Mouse (Mus musculus) forebrain, embryonic 10.5 days (tissue): Measurements from ENCODE around the gene Olig1. TPM values are rescaled to one million over a fixed set of nuclear protein-coding genes. Genes with fewer than 3 reads are reported as not detected.
A peak's percentile ranks its signal among the peaks of the same experiment; 100 is the strongest.

Experiments used
- DNase-seq: peaks from one replicate; pipeline ENCODE4 v3.0.0-alpha.2; 2017; ENCODE audit warnings: low spot score; ENCODE audit errors: extremely low spot score
- H3K27ac ChIP-seq: fragments of 300-500 bp; sonication (generic); 2 replicates; pipeline ENCODE4 v1.5.1; 2016; ENCODE audit warnings: mild to moderate bottlenecking
- H3K27me3 ChIP-seq: fragments of 300-500 bp; sonication (generic); 2 replicates; pipeline ENCODE4 v1.6.1; 2016; ENCODE audit warnings: mild to moderate bottlenecking; ENCODE audit not compliant: poor library complexity, severe bottlenecking
- H3K36me3 ChIP-seq: fragments of 300-500 bp; sonication (generic); replicated peaks from 2 replicates; pipeline ENCODE4 v1.6.1; 2016; ENCODE audit warnings: mild to moderate bottlenecking, moderate library complexity
- H3K4me1 ChIP-seq: fragments of 300-500 bp; sonication (generic); 2 replicates; pipeline ENCODE4 v1.6.1; 2016
- H3K4me3 ChIP-seq: fragments of 300-500 bp; sonication (generic); 2 replicates; pipeline ENCODE4 v1.5.1; 2016; ENCODE audit warnings: mild to moderate bottlenecking, moderate library complexity
- H3K9me3 ChIP-seq: fragments of 300-500 bp; sonication (generic); 2 replicates; pipeline ENCODE4 v1.6.1; 2016; ENCODE audit warnings: mild to moderate bottlenecking, moderate library complexity
- WGBS: fragments of 180-500 bp; shearing (Covaris S2); methylation state at CpG from one replicate; pipeline ENCODE4 v1.1.7; 2016; 5-methylcytosine and 5-hydroxymethylcytosine counted together
- polyA plus RNA-seq: library from polyadenylated mRNA; unstranded; fragments of >200 nt; fragmentation: Nextera tagmentation; extraction: Ambion mirVana; gene quantifications from 2 replicates; pipeline ENCODE4 v1.2.1, GENCODE M21; 2016

Gene Olig1
- polyA plus RNA-seq, 1 experiment from 2014 or later, result 8.5 TPM

DNA sequence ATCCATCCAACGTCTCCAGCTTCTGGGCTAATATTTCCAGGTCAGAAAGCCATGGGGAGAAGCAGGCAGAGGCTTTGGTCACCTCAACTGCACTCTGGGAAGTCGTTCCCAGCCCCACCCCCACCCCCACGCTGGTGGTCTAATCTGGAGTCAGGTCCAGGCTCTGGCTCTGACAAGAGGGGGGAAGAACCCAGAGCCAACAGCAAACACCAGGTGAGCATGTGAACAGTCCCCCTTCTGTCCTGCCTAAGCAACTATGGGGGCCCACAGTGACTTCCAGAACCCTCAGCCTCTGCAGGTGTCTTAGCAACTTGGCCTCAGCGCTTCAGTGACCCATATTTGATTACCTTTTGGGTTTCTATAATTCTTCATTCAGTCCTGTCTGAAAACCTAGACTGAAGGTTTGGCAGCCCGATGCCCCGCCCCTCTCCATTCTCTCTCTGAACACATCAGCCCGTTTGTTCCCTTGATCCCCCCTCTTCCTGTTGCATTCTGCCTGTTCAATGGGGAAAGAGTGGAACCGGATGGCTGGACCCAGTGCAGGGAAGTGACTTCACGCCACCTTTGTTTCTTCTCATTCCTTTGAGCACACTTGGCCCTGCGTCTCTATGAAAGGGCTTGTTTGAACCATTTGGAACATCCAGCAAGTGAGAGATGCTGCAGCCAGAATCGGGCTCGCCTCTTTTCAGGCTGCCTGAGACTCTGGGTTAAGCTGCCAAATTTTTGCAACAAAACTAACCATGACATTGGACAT lies 6.9 kb upstream of the Olig1 start:
- Histone ChIP-seq H3K4me3 (no peak overlapping the region), H3K36me3 (no peaks in the 10 kb centered on the region), H3K27me3 (peaks cover 100% of the 10 kb centered on the region), H3K4me1 (peaks cover 14% of the 10 kb centered on the region), H3K27ac (0 out of 2 replicates have a peak overlapping the region, but pooled peaks have one; percentile 25), H3K9me3 (no peaks in the 10 kb centered on the region)
- DNase-seq, result no peak
- 24% methylated on average over 12 of the region's 12 CpGs for WGBS

DNA sequence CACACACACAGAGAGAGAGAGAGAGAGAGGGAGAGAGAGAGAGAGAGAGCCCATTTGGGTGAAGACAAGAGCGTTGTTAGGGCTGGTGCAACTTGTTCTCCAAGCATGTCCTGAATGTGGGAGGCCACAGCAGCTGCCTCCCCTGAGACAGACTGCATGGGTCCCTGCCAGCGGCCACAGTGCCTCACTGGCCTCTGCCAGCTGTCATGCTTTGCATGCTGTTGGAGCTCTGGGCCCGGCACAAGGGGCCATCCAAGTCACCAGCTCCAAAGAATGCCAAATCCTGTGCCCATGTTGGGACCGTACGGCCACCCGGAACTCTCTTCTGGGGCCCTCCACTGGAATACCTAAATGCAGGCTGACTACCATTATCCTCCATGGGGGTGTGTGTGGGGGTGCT lies 3.6 kb upstream of the Olig1 start:
- WGBS, result 85% methylated on average over 6 of the region's 6 CpGs
- no peak for DNase-seq
- Histone ChIP-seq H3K4me1 (peaks cover 41% of the 10 kb centered on the region), H3K4me3 (no peak overlapping the region), H3K27ac (no peak overlapping the region), H3K9me3 (no peaks in the 10 kb centered on the region), H3K27me3 (peaks cover 100% of the 10 kb centered on the region), H3K36me3 (no peaks in the 10 kb centered on the region)

- Histone ChIP-seq H3K36me3 (no peaks in the 10 kb centered on the region), H3K27ac (no peak overlapping the region), H3K4me3 (peak overlapping the region; percentile 54), H3K27me3 (peaks cover 100% of the 10 kb centered on the region), H3K4me1 (peaks cover 34% of the 10 kb centered on the region), H3K9me3 (no peaks in the 10 kb centered on the region)
- DNase-seq, result no peak
- 7% methylated on average over 13 of the region's 13 CpGs for WGBS
These were observed 684 bp upstream of the Olig1 start for GRCm38 (mm10) chr16:91268724-91269452.

DNA sequence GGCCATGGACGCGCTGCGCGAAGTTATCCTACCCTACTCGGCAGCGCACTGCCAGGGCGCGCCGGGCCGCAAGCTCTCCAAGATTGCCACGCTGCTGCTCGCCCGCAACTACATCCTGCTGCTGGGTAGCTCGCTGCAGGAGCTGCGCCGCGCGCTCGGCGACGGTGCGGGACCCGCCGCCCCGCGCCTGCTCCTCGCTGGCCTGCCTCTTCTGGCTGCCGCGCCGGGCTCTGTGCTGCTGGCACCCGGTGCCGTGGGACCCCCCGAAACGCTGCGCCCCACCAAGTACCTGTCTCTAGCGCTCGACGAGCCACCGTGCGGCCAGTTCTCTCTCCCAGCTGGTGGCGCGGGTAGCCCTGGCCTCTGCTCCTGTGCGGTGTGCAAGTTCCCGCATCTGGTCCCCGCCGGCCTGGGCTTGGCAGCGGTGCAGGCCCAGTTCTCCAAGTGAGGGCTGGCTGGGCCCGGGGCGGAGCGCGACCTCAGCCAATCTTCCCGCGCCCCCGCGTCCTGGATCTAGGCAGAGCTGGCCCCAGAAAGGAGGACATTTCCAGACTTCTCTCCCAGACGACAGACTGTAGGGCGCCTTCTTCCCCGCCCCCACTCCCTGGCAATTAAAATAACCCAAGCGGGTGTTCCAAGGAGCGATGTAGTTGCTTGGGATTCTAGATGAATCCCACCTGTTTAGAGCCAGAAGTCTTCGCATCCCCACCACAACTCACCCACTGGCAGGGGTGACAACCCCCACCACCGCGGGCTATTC lies 820 bp downstream of the Olig1 start:
- peaks cover 34% of the 10 kb centered on the region for H3K4me1 ChIP-seq
- peaks cover 100% of the 10 kb centered on the region for H3K27me3 ChIP-seq
- WGBS, result under 1% methylated on average over 63 of the region's 63 CpGs
- H3K9me3 ChIP-seq, result no peaks in the 10 kb centered on the region
- peak; percentile 49 for DNase-seq
- no peaks in the 10 kb centered on the region for H3K36me3 ChIP-seq
- H3K27ac ChIP-seq, result peak overlapping the region; percentile 74
- peak overlapping the region; percentile 54 for H3K4me3 ChIP-seq

- H3K4me3 ChIP-seq, result peak overlapping the region; percentile 54
- no peaks in the 10 kb centered on the region for H3K9me3 ChIP-seq
- H3K27ac ChIP-seq, result peak overlapping the region; percentile 74; the same call in 1 of the 2 replicates
- H3K36me3 ChIP-seq, result no peaks in the 10 kb centered on the region
- DNase-seq, result peak; percentile 42
- peaks cover 100% of the 10 kb centered on the region for H3K27me3 ChIP-seq
- H3K4me1 ChIP-seq, result peaks cover 34% of the 10 kb centered on the region
- WGBS, result under 1% methylated on average over 29 of the region's 29 CpGs
These were observed 1.5 kb downstream of the Olig1 start for GRCm38 (mm10) chr16:91270982-91271549.

DNA sequence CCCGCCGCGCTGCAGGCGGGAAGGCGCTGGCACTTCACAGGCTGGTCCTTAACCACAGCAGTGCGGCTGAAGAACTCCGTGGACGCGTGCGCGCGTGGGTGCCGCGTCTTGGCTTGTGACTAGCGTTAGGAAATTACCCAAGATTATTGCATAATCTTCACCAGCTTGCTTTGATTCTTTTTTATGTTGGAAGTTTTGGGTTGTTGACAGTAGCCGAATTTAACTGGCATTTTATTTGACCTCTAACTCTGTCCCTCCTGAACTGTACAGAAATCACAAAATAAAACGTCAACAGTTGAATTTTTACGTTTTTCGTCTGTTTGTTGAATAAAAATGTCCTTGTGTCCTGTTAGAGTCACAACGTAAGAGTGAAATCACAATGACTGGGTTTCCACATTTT lies 2.1 kb downstream of the Olig1 start:
- Histone ChIP-seq H3K4me1 (peaks cover 34% of the 10 kb centered on the region), H3K36me3 (no peaks in the 10 kb centered on the region), H3K9me3 (no peaks in the 10 kb centered on the region), H3K27ac (no peak overlapping the region), H3K27me3 (peaks cover 100% of the 10 kb centered on the region), H3K4me3 (peak overlapping the region; percentile 54)
- no peak for DNase-seq
- WGBS, result 2% methylated on average over 20 of the region's 20 CpGs

GRCm38 (mm10) chr16:91280516-91280915 lies 10.9 kb downstream of the Olig1 start:
- H3K27me3 ChIP-seq, result peaks cover 91% of the 10 kb centered on the region
- no peaks in the 10 kb centered on the region for H3K36me3 ChIP-seq
- WGBS, result 70% methylated on average over 4 of the region's 4 CpGs
- no peak overlapping the region for H3K27ac ChIP-seq
- no peak for DNase-seq
- no peaks in the 10 kb centered on the region for H3K9me3 ChIP-seq
- H3K4me1 ChIP-seq, result peaks cover 5% of the 10 kb centered on the region
- no peak overlapping the region for H3K4me3 ChIP-seq

DNA sequence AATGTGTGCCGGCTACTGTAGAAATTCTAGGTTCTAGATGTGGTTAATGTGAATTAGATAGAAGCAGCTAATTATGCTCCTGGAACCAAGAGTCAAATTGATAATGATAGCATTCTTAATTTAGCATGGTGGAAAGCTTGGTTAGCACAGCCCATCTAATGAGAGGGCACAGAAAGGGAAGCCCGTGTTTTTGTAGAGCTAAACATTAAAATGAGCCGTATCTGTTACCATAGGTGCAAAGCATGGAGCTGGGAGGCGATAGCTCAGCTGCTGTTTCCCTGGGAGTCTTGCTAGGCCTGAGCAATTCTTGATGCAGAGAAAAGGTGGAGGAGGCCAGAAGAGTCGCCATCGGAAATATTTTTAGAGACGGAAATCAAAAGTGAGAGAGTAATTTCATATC lies 22.5 kb downstream of the Olig1 start:
- no peak overlapping the region for H3K4me3 ChIP-seq
- peaks cover 8% of the 10 kb centered on the region; the same call in 1 of the 2 replicates for H3K9me3 ChIP-seq
- 74% methylated on average over 7 of the region's 7 CpGs for WGBS
- no peak for DNase-seq
- peaks cover 31% of the 10 kb centered on the region for H3K4me1 ChIP-seq
- no peaks in the 10 kb centered on the region for H3K36me3 ChIP-seq
- peak overlapping the region; percentile 48; the same call in 1 of the 2 replicates for H3K27ac ChIP-seq
- peaks cover 92% of the 10 kb centered on the region for H3K27me3 ChIP-seq

GRCm38 (mm10) chr16:91292719-91293333 lies 23.3 kb downstream of the Olig1 start:
- Histone ChIP-seq H3K4me3 (no peak overlapping the region), H3K27ac (0 out of 2 replicates have a peak overlapping the region, but pooled peaks have one; percentile 70), H3K9me3 (peaks cover 8% of the 10 kb centered on the region; the same call in 1 of the 2 replicates), H3K27me3 (peaks cover 98% of the 10 kb centered on the region), H3K4me1 (peaks cover 38% of the 10 kb centered on the region), H3K36me3 (no peaks in the 10 kb centered on the region)
- no peak for DNase-seq
- WGBS, result 54% methylated on average over 11 of the region's 11 CpGs

DNA sequence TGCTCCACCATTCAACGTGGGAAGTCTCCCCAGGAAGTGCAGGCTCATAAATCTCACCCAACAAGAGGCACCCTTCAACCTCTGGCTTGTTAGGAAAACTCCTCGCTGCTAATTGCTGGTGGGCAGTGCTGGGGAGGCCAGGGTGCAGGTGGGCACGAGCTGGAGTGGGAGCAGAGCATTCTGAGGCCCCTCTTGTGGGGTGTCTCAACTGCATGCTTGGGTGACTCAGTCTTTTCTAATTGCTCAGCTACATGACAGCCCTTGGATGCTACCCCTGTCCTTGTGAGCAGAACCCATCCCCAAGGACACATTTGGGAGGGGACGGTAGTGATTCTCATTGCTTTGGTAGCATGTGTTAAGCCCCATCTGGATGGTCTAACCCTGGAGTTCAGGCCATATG lies 28.2 kb downstream of the Olig1 start:
- WGBS, result 56% methylated on average over 4 of the region's 4 CpGs
- no peaks in the 10 kb centered on the region for H3K36me3 ChIP-seq
- DNase-seq, result no peak
- no peak overlapping the region for H3K4me3 ChIP-seq
- peaks cover 8% of the 10 kb centered on the region; the same call in 1 of the 2 replicates for H3K9me3 ChIP-seq
- no peak overlapping the region for H3K27ac ChIP-seq
- peaks cover 99% of the 10 kb centered on the region for H3K27me3 ChIP-seq
- H3K4me1 ChIP-seq, result peaks cover 70% of the 10 kb centered on the region

- 87% methylated on average over 7 of the region's 7 CpGs for WGBS
- peaks cover 73% of the 10 kb centered on the region for H3K4me1 ChIP-seq
These were observed 29.8 kb downstream of the Olig1 start for GRCm38 (mm10) chr16:91299412-91299811.

More at GRCm38 (mm10) chr16:91299412-91299811, 29.8 kb downstream of the Olig1 start:
- H3K9me3 ChIP-seq, result peaks cover 4% of the 10 kb centered on the region; the same call in 1 of the 2 replicates
- H3K36me3 ChIP-seq, result no peaks in the 10 kb centered on the region
- 0 out of 2 replicates have a peak overlapping the region, but pooled peaks have one; percentile 30 for H3K27ac ChIP-seq
- no peak overlapping the region for H3K4me3 ChIP-seq
- DNase-seq, result no peak
- peaks cover 100% of the 10 kb centered on the region for H3K27me3 ChIP-seq
